In genomic region chr11:98031443-98031770, GRCm38 (mm10) we compare ENCODE assay signal across 9 mouse cellular contexts. TPM values are rescaled to one million over a fixed set of nuclear protein-coding genes. Genes with fewer than 3 reads are reported as not detected.
A peak's percentile ranks its signal among the peaks of the same experiment; 100 is the strongest.
DNase-seq lines count a peak whose midpoint lies in the region; ATAC-seq and TF ChIP-seq lines count a peak whose summit lies in the region.
"Had no signal": no experiment of that assay in that cellular context is flagged by ENCODE, and none has a peak within 500 bp of the region (broad histone marks: within the 10 kb centered on the region; RNA-seq: fewer than 3 reads in every experiment).

No protein-coding gene starts in this region.

- TF ChIP-seq EP300 in stomach, postnatal 0 days (optimal IDR thresholded peaks at IDR 0.05): no peak

- no peak overlapping the region for H3K4me2 ChIP-seq in heart, embryonic 13.5 days
- no peak overlapping the region for H3K4me2 ChIP-seq in stomach, postnatal 0 days (replicated peaks; ENCODE audit: low read depth)
- H3K4me2 ChIP-seq: liver, embryonic 15.5 days had no signal

- H3K4me1 ChIP-seq in G1E (ENCODE audit: insufficient read depth, low read depth, low read length): peaks cover 33% of the 10 kb centered on the region
- peaks cover 31% of the 10 kb centered on the region for H3K4me1 ChIP-seq in heart, embryonic 13.5 days
- peaks cover 6% of the 10 kb centered on the region; the same call in 1 of the 2 replicates for H3K4me1 ChIP-seq in stomach, postnatal 0 days (replicated peaks; ENCODE audit: control insufficient read depth, insufficient read depth)

- H3K36me3 ChIP-seq in G1E (replicated peaks): peaks cover 46% of the 10 kb centered on the region
- peaks cover 36% of the 10 kb centered on the region for H3K36me3 ChIP-seq in heart, embryonic 13.5 days
- H3K36me3 ChIP-seq in stomach, postnatal 0 days (ENCODE audit: control insufficient read depth, insufficient read depth, low read length): peaks cover 12% of the 10 kb centered on the region

- peak; percentile 79 to 82 for DNase-seq in frontal cortex, postnatal 25 days (ENCODE audit: low spot score in 2 of 2)
- DNase-seq in G1E (ENCODE audit: low spot score): peak; percentile 36
- peak; percentile 79 for DNase-seq in cerebellum, adult 8-10 months
- DNase-seq in layer of hippocampus, postnatal 10 days (ENCODE audit: low spot score in 2 of 2): peak; percentile 91 to 94
- peak; percentile 79 for DNase-seq in stomach, postnatal 0 days (ENCODE audit: low spot score)

- ATAC-seq in frontal cortex, adult (ENCODE audit: low TSS enrichment): no peak
- no peak; the same call in 1 of the 2 replicates for ATAC-seq in G1E (ENCODE audit: extremely low read depth, insufficient number of reproducible peaks, low FRiP score, poor library complexity, severe bottlenecking)
- ATAC-seq in heart, embryonic 13.5 days (ENCODE audit: extremely low read depth, insufficient number of reproducible peaks, low FRiP score, low TSS enrichment): no peak
- peak; percentile 45; the same call in 1 of the 2 replicates for ATAC-seq in megakaryocyte-erythroid progenitor cell, adult 5-6 weeks (replicated peaks; ENCODE audit: low FRiP score, low TSS enrichment, poor library complexity, severe bottlenecking)
- ATAC-seq in stomach, postnatal 0 days (ENCODE audit: low FRiP score, low TSS enrichment): no peak; the same call in 1 of the 2 replicates

- H3K9me3 ChIP-seq in G1E (replicated peaks): no peaks in the 10 kb centered on the region
- H3K9me3 ChIP-seq in heart, embryonic 13.5 days: no peaks in the 10 kb centered on the region
- H3K9me3 ChIP-seq in stomach, postnatal 0 days (ENCODE audit: control insufficient read depth, low read length): no peaks in the 10 kb centered on the region
- H3K9me3 ChIP-seq: liver, embryonic 15.5 days had no signal

- peaks cover 21% of the 10 kb centered on the region for H3K27me3 ChIP-seq in G1E (ENCODE audit: insufficient read depth, low read length)
- peaks cover 14% of the 10 kb centered on the region for H3K27me3 ChIP-seq in heart, embryonic 13.5 days (replicated peaks)
- no peaks in the 10 kb centered on the region; the same call in 1 of the 2 replicates for H3K27me3 ChIP-seq in stomach, postnatal 0 days (ENCODE audit: control insufficient read depth, insufficient read depth, low read length)

- no peak overlapping the region for H3K4me3 ChIP-seq in G1E (ENCODE audit: low read depth, low read length)
- no peak overlapping the region for H3K4me3 ChIP-seq in heart, embryonic 13.5 days
- H3K4me3 ChIP-seq in stomach, postnatal 0 days (ENCODE audit: low read depth, low read length): no peak overlapping the region
- H3K4me3 ChIP-seq: liver, embryonic 15.5 days had no signal

- peak; percentile 75 for TF ChIP-seq CTCF in G1E (IDR thresholded peaks at IDR 0.05; ENCODE audit: low read depth, low read length)
- TF ChIP-seq CTCF in stomach, postnatal 0 days (IDR thresholded peaks at IDR 0.05; ENCODE audit: low read depth): peak; percentile 92

- WGBS in heart, embryonic 13.5 days: 4% methylated on average over 5 of the region's 5 CpGs
- WGBS in stomach, postnatal 0 days: 11% methylated on average over 5 of the region's 5 CpGs

- H3K27ac ChIP-seq in heart, embryonic 13.5 days (replicated peaks): peak overlapping the region; percentile 16; the same call in 1 of the 2 replicates
- H3K27ac ChIP-seq in stomach, postnatal 0 days (replicated peaks): 0 out of 2 replicates have a peak overlapping the region, but pooled peaks have one; percentile 13
- H3K27ac ChIP-seq: liver, embryonic 15.5 days had no signal

- H3K9ac ChIP-seq in heart, embryonic 13.5 days: no peak overlapping the region
- H3K9ac ChIP-seq in stomach, postnatal 0 days (ENCODE audit: low read length): no peak overlapping the region
- H3K9ac ChIP-seq: liver, embryonic 15.5 days had no signal

RNA-seq across cellular contexts. Expression of gene Rpl19, which starts 4.9 kb away (rescaled TPM):
- 3,100 and 3,267 TPM in 2 replicates for total RNA-seq in G1E (2014; fragmentation: Nextera tagmentation)
- total RNA-seq in G1E (2017): 2,161 and 2,395 TPM in 2 replicates
- polyA plus RNA-seq in G1E (2012): 2,216 and 2,673 TPM in 2 replicates
- polyA plus RNA-seq in heart, embryonic 13.5 days (2015; fragmentation: Nextera tagmentation; extraction: Ambion mirVana): 676 and 751 TPM in 2 replicates
- total RNA-seq in layer of hippocampus, postnatal 10 days (2021): 100 to 1,000 TPM; 648 to 672 TPM
- total RNA-seq in megakaryocyte-erythroid progenitor cell, adult 5-6 weeks (2014; fragmentation: Nextera tagmentation): 4,206 and 4,300 TPM in 2 replicates
- total RNA-seq in megakaryocyte-erythroid progenitor cell, adult 5-6 weeks (2017): 1,746 and 2,000 TPM in 2 replicates
- 863 and 874 TPM in 2 replicates for polyA plus RNA-seq in stomach, postnatal 0 days (2015; fragmentation: Nextera tagmentation; extraction: Ambion mirVana)

RNA-seq across cellular contexts. Expression of gene Cacnb1, which starts 8.6 kb away (rescaled TPM):
- total RNA-seq in G1E (2014; fragmentation: Nextera tagmentation) (1.4 TPM in 1 of 2 replicates, not detected in the other), G1E (2017) (0.05 and 0.41 TPM in 2 replicates)
- polyA plus RNA-seq in G1E (2012): 0.61 and 0.63 TPM in 2 replicates
- 6.0 and 6.7 TPM in 2 replicates for polyA plus RNA-seq in heart, embryonic 13.5 days (2015; fragmentation: Nextera tagmentation; extraction: Ambion mirVana)
- total RNA-seq in layer of hippocampus, postnatal 10 days (2021): 100 to 1,000 TPM; 118 TPM
- 0.40 and 0.98 TPM in 2 replicates for total RNA-seq in megakaryocyte-erythroid progenitor cell, adult 5-6 weeks (2014; fragmentation: Nextera tagmentation)
- 0.38 TPM in 1 of 2 replicates, not detected in the other for total RNA-seq in megakaryocyte-erythroid progenitor cell, adult 5-6 weeks (2017)
- 4.2 and 4.9 TPM in 2 replicates for polyA plus RNA-seq in stomach, postnatal 0 days (2015; fragmentation: Nextera tagmentation; extraction: Ambion mirVana)

RNA-seq across cellular contexts. Expression of gene Stac2, which starts 21.9 kb away (rescaled TPM):
- total RNA-seq in G1E (2014; fragmentation: Nextera tagmentation): not detected in 2 replicates
- 0.05 TPM in 1 of 2 replicates, not detected in the other for total RNA-seq in G1E (2017)
- not detected in 2 replicates for polyA plus RNA-seq in G1E (2012)
- polyA plus RNA-seq in heart, embryonic 13.5 days (2015; fragmentation: Nextera tagmentation; extraction: Ambion mirVana): 0.83 and 0.84 TPM in 2 replicates
- total RNA-seq in layer of hippocampus, postnatal 10 days (2021): 10 to 100 TPM; 13.0 to 14.9 TPM
- not detected in 2 replicates for total RNA-seq in megakaryocyte-erythroid progenitor cell, adult 5-6 weeks (2014; fragmentation: Nextera tagmentation)
- not detected in 2 replicates for total RNA-seq in megakaryocyte-erythroid progenitor cell, adult 5-6 weeks (2017)
- polyA plus RNA-seq in stomach, postnatal 0 days (2015; fragmentation: Nextera tagmentation; extraction: Ambion mirVana): 0.05 and 0.08 TPM in 2 replicates

RNA-seq across cellular contexts. Expression of gene Arl5c, which starts 35.4 kb away (rescaled TPM):
- total RNA-seq in G1E (2014; fragmentation: Nextera tagmentation) (not detected in 2 replicates), G1E (2017) (0.44 TPM in 1 of 2 replicates, not detected in the other)
- not detected in 2 replicates for polyA plus RNA-seq in G1E (2012)
- polyA plus RNA-seq in heart, embryonic 13.5 days (2015; fragmentation: Nextera tagmentation; extraction: Ambion mirVana): 4.6 and 5.1 TPM in 2 replicates
- 1 to 10 TPM; 2.0 to 2.1 TPM for total RNA-seq in layer of hippocampus, postnatal 10 days (2021)
- 2.4 and 9.8 TPM in 2 replicates for total RNA-seq in megakaryocyte-erythroid progenitor cell, adult 5-6 weeks (2014; fragmentation: Nextera tagmentation)
- 0.50 and 2.7 TPM in 2 replicates for total RNA-seq in megakaryocyte-erythroid progenitor cell, adult 5-6 weeks (2017)
- polyA plus RNA-seq in stomach, postnatal 0 days (2015; fragmentation: Nextera tagmentation; extraction: Ambion mirVana): 7.5 and 9.8 TPM in 2 replicates

RNA-seq across cellular contexts. Expression of gene Plxdc1, which starts 45.2 kb away (rescaled TPM):
- total RNA-seq in G1E (2014; fragmentation: Nextera tagmentation) (not detected in 2 replicates), G1E (2017) (0.06 and 0.11 TPM in 2 replicates)
- 0.03 TPM in 2 replicates for polyA plus RNA-seq in G1E (2012)
- polyA plus RNA-seq in heart, embryonic 13.5 days (2015; fragmentation: Nextera tagmentation; extraction: Ambion mirVana): 0.23 and 0.44 TPM in 2 replicates
- 1 to 10 TPM; 6.8 to 7.1 TPM for total RNA-seq in layer of hippocampus, postnatal 10 days (2021)
- 10.2 and 11.8 TPM in 2 replicates for total RNA-seq in megakaryocyte-erythroid progenitor cell, adult 5-6 weeks (2014; fragmentation: Nextera tagmentation)
- total RNA-seq in megakaryocyte-erythroid progenitor cell, adult 5-6 weeks (2017): 3.4 and 4.1 TPM in 2 replicates
- polyA plus RNA-seq in stomach, postnatal 0 days (2015; fragmentation: Nextera tagmentation; extraction: Ambion mirVana): 0.40 and 0.45 TPM in 2 replicates

Comparison
In these comparisons a context has a peak if more than half of its experiments do, and no peak if none do; other contexts are left out.
1. DNase-seq: peak in every context shown above with its lines; median percentile 92 in layer of hippocampus, postnatal 10 days; 80 in frontal cortex, postnatal 25 days; 79 in cerebellum, adult 8-10 months; 79 in stomach, postnatal 0 days; 36 in G1E.
2. RNA of gene Cacnb1, which starts 8.6 kb away (total RNA-seq): 118 TPM in layer of hippocampus, postnatal 10 days; 0.05 to 1.4 TPM in G1E and 0.38 to 0.98 TPM in megakaryocyte-erythroid progenitor cell, adult 5-6 weeks; every median in the first group is over 10 times any median in the second.
3. RNA of gene Stac2, which starts 21.9 kb away (total RNA-seq): 13.0 to 14.9 TPM in layer of hippocampus, postnatal 10 days; 0.05 TPM in G1E and not detected in megakaryocyte-erythroid progenitor cell, adult 5-6 weeks; every median in the first group is over 10 times any median in the second.